8 mouse cellular contexts compared by ENCODE assay signal in the genomic region with DNA sequence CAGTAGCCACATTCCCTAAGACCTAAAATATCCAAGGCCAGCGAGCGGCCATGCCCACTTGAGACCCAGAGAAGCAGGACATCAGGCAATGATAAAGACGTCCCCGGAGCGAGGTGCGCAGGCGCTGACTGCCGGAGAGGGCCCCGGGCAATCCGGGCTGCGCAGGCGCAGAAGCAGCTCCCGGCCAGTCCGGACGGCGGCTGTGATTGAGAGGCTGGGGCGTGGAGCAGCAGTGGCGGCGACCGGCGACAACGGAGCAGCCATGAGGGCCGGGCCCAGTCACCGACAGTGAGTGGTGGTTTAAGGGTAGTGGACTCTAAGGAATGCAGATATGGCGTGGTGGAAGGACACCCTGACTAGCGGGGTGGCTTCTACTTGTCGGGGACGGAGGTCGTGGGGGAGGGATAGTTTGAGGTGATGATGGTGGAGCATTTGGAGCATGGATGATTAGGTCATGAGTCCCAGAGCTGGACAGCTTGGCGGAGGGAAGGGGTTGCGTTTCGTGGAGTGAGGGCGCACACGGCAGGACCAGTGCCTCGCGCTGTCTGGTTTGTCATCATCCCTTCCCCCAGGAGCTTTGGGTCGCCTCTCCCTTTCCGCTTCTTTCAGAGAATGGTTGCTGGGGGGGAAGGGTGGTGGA. TPM values are rescaled to one million over a fixed set of nuclear protein-coding genes. Genes with fewer than 3 reads are reported as not detected.
DNase-seq lines count a peak whose midpoint lies in the region; ATAC-seq lines count a peak whose summit lies in the region.

TSS of gene Fam222b (plus strand) at position 157 of the 640 bp plus-strand sequence.

- DNase-seq in adipocyte (ENCODE audit: low spot score): peak; percentile 90
- peak; percentile 93 for DNase-seq in embryo, embryonic 10 days (ENCODE audit: low spot score)
- peak; percentile 95 for DNase-seq in gastrocnemius, postnatal 14 days
- DNase-seq in left cerebral cortex, postnatal 10 days (ENCODE audit: extremely low spot score in 1 of 2, low spot score in 2 of 2): peak; percentile 91 to 97
- DNase-seq in right cerebral cortex, postnatal 25 days: peak; percentile 92
- DNase-seq in urinary bladder, postnatal 4 days (ENCODE audit: low spot score in 2 of 2): peak; percentile 91 to 93

- ATAC-seq in inflammation-experienced regulatory T-cells, adult 6 months: peak; percentile 88
- ATAC-seq in megakaryocyte-erythroid progenitor cell, adult 5-6 weeks (replicated peaks; ENCODE audit: low FRiP score, low TSS enrichment, poor library complexity, severe bottlenecking): peak; percentile 94

- intact Hi-C loops in gastrocnemius, postnatal 14 days (cut with DNase I; ENCODE audit: low total_unique reads): no loop called here
- intact Hi-C loops in left cerebral cortex, postnatal 10 days (cut with DNase I): loop anchor here (5.0 kb wide), 2 partner anchors 43 to 63 kb away; no protein-coding TSS in a partner anchor

RNA-seq across cellular contexts. Expression of gene Fam222b, which starts in this region (rescaled TPM):
- total RNA-seq in gastrocnemius, postnatal 14 days (2021): 1 to 10 TPM; 6.5 to 7.4 TPM
- 10 to 100 TPM; 10.9 to 20.0 (median 12.1) TPM for polyA plus RNA-seq in inflammation-experienced regulatory T-cells, adult 6 months (2017; shearing (Covaris generic))
- total RNA-seq in left cerebral cortex, postnatal 10 days (2021): 10 to 100 TPM; 26.1 to 26.6 TPM
- total RNA-seq in megakaryocyte-erythroid progenitor cell, adult 5-6 weeks (2014; fragmentation: Nextera tagmentation): 10.2 and 14.3 TPM in 2 replicates
- 1.8 and 3.9 TPM in 2 replicates for total RNA-seq in megakaryocyte-erythroid progenitor cell, adult 5-6 weeks (2017)

Comparison
In these comparisons a context has a peak if more than half of its experiments do, and no peak if none do; other contexts are left out.
1. Peak in every context shown above with its lines: DNase-seq and ATAC-seq.